ENCODE assay signal across 16 mouse cellular contexts in genomic region chr11:63678382-63678905, GRCm38 (mm10).
DNase-seq lines count a peak whose midpoint lies in the region; ATAC-seq and TF ChIP-seq lines count a peak whose summit lies in the region.
"Had no signal": no experiment of that assay in that cellular context is flagged by ENCODE, and none has a peak within 500 bp of the region (broad histone marks: within the 10 kb centered on the region; RNA-seq: fewer than 3 reads in every experiment).

No protein-coding gene starts in this region.

- H3K4me3 ChIP-seq in forebrain, embryonic 10.5 days, result no peak overlapping the region
- no peak overlapping the region for H3K4me3 ChIP-seq in forebrain, postnatal 0 days (ENCODE audit: low read depth, low read length)
- H3K4me3 ChIP-seq in embryonic facial prominence, embryonic 10.5 days, result no peak overlapping the region
- H3K4me3 ChIP-seq in hindbrain, embryonic 12.5 days, result no peak overlapping the region
- H3K4me3 ChIP-seq in midbrain, embryonic 15.5 days, result no peak overlapping the region
- H3K4me3 ChIP-seq: heart, embryonic 15.5 days; lung, embryonic 15.5 days; myocyte had no signal

- no peak overlapping the region for H3K4me2 ChIP-seq in forebrain, postnatal 0 days (ENCODE audit: low read depth)
- H3K4me2 ChIP-seq in hindbrain, embryonic 12.5 days (replicated peaks), result no peak overlapping the region
- peak overlapping the region; percentile 10; the same call in 1 of the 2 replicates for H3K4me2 ChIP-seq in midbrain, embryonic 15.5 days
- H3K4me2 ChIP-seq: heart, embryonic 15.5 days; liver, embryonic 11.5 days; lung, embryonic 15.5 days had no signal

- H3K4me1 ChIP-seq in forebrain, embryonic 10.5 days, result peaks cover 22% of the 10 kb centered on the region
- H3K4me1 ChIP-seq in forebrain, postnatal 0 days (ENCODE audit: insufficient read depth), result no peaks in the 10 kb centered on the region
- peaks cover 16% of the 10 kb centered on the region for H3K4me1 ChIP-seq in embryonic facial prominence, embryonic 10.5 days
- H3K4me1 ChIP-seq in hindbrain, embryonic 12.5 days, result peaks cover 8% of the 10 kb centered on the region
- peaks cover 11% of the 10 kb centered on the region; the same call in 1 of the 2 replicates for H3K4me1 ChIP-seq in midbrain, embryonic 15.5 days
- H3K4me1 ChIP-seq: heart, embryonic 15.5 days; lung, embryonic 15.5 days had no signal

- ATAC-seq in forebrain, postnatal 0 days, result no peak
- peak; percentile 19; the same call in 1 of the 2 replicates for ATAC-seq in hindbrain, embryonic 12.5 days (ENCODE audit: low FRiP score)
- ATAC-seq in midbrain, embryonic 15.5 days (replicated peaks), result peak; percentile 45; the same call in 1 of the 2 replicates

- TF ChIP-seq CTCF in forebrain, postnatal 0 days (IDR thresholded peaks at IDR 0.05; ENCODE audit: low read depth), result no peak

- peaks cover 3% of the 10 kb centered on the region; the same call in 1 of the 2 replicates for H3K9me3 ChIP-seq in forebrain, embryonic 10.5 days
- H3K9me3 ChIP-seq in forebrain, postnatal 0 days (ENCODE audit: low read length), result no peaks in the 10 kb centered on the region
- H3K9me3 ChIP-seq in embryonic facial prominence, embryonic 10.5 days, result 0 out of 2 replicates have a peak, but pooled peaks cover 2% of the 10 kb centered on the region
- H3K9me3 ChIP-seq in hindbrain, embryonic 12.5 days (replicated peaks), result no peaks in the 10 kb centered on the region
- no peaks in the 10 kb centered on the region for H3K9me3 ChIP-seq in midbrain, embryonic 15.5 days
- H3K9me3 ChIP-seq: heart, embryonic 15.5 days; lung, embryonic 15.5 days had no signal

- H3K36me3 ChIP-seq in forebrain, embryonic 10.5 days (replicated peaks), result no peaks in the 10 kb centered on the region
- H3K36me3 ChIP-seq in forebrain, postnatal 0 days (ENCODE audit: insufficient read depth), result no peaks in the 10 kb centered on the region
- no peaks in the 10 kb centered on the region for H3K36me3 ChIP-seq in embryonic facial prominence, embryonic 10.5 days (replicated peaks)
- H3K36me3 ChIP-seq in hindbrain, embryonic 12.5 days, result no peaks in the 10 kb centered on the region
- H3K36me3 ChIP-seq in midbrain, embryonic 15.5 days (replicated peaks), result no peaks in the 10 kb centered on the region
- H3K36me3 ChIP-seq: heart, embryonic 15.5 days; lung, embryonic 15.5 days had no signal

- no peak for DNase-seq in forebrain, embryonic 10.5 days (ENCODE audit: extremely low spot score, low spot score)
- DNase-seq in forebrain, postnatal 0 days, result no peak
- DNase-seq in embryonic facial prominence, embryonic 10.5 days (ENCODE audit: low spot score), result no peak
- DNase-seq in gastrocnemius, postnatal 10 days, result no peak
- DNase-seq in B cell, adult 2 months, result no peak
- DNase-seq in heart, postnatal 10 days, result no peak
- DNase-seq: adrenal gland, postnatal 36 days; kidney, adult 2 months; kidney, postnatal 4 days; right cerebral cortex, postnatal 4 days had no signal

- peak overlapping the region; percentile 45; the same call in 1 of the 2 replicates for H3K27ac ChIP-seq in forebrain, embryonic 10.5 days
- no peak overlapping the region for H3K27ac ChIP-seq in forebrain, postnatal 0 days (ENCODE audit: low read depth, low read length)
- H3K27ac ChIP-seq in embryonic facial prominence, embryonic 10.5 days (replicated peaks), result 0 out of 2 replicates have a peak overlapping the region, but pooled peaks have one; percentile 19
- H3K27ac ChIP-seq in hindbrain, embryonic 12.5 days, result peak overlapping the region; percentile 32; the same call in 1 of the 2 replicates
- H3K27ac ChIP-seq in midbrain, embryonic 15.5 days, result 0 out of 2 replicates have a peak overlapping the region, but pooled peaks have one; percentile 19
- H3K27ac ChIP-seq: heart, embryonic 15.5 days; lung, embryonic 15.5 days had no signal

- WGBS in forebrain, embryonic 10.5 days, result 65% methylated on average over 17 of the region's 17 CpGs
- WGBS in forebrain, postnatal 0 days, result 23% methylated on average over 17 of the region's 17 CpGs
- WGBS in embryonic facial prominence, embryonic 10.5 days, result 76% methylated on average over 17 of the region's 17 CpGs
- WGBS in hindbrain, embryonic 12.5 days, result 51% methylated on average over 17 of the region's 17 CpGs
- WGBS in midbrain, embryonic 15.5 days, result 28% methylated on average over 17 of the region's 17 CpGs

- H3K27me3 ChIP-seq in forebrain, embryonic 10.5 days (ENCODE audit: poor library complexity, severe bottlenecking), result peaks cover 15% of the 10 kb centered on the region
- no peaks in the 10 kb centered on the region for H3K27me3 ChIP-seq in forebrain, postnatal 0 days (ENCODE audit: insufficient read depth, low read length)
- peaks cover 12% of the 10 kb centered on the region for H3K27me3 ChIP-seq in embryonic facial prominence, embryonic 10.5 days (replicated peaks; ENCODE audit: low read depth, poor library complexity, severe bottlenecking)
- peaks cover 6% of the 10 kb centered on the region for H3K27me3 ChIP-seq in hindbrain, embryonic 12.5 days
- H3K27me3 ChIP-seq in midbrain, embryonic 15.5 days (replicated peaks), result no peaks in the 10 kb centered on the region
- H3K27me3 ChIP-seq: heart, embryonic 15.5 days; lung, embryonic 15.5 days had no signal

- intact Hi-C loops in heart, postnatal 10 days (cut with DNase I), result no loop called here

- no peak overlapping the region for H3K9ac ChIP-seq in forebrain, postnatal 0 days
- no peak overlapping the region for H3K9ac ChIP-seq in hindbrain, embryonic 12.5 days
- no peak overlapping the region for H3K9ac ChIP-seq in midbrain, embryonic 15.5 days
- H3K9ac ChIP-seq: heart, embryonic 15.5 days; lung, embryonic 15.5 days had no signal
